Mouse (Mus musculus): ENCODE measurements around the gene Tdrd1.

Gene Tdrd1

GRCm38 (mm10) chr19:56830163-56830562 is 4.2 kb downstream of the Tdrd1 start:
- no peak for DNase-seq

GRCm38 (mm10) chr19:56835340-56835739 is 9.3 kb downstream of the Tdrd1 start:
- DNase-seq, result peak; percentile 18

- DNase-seq, result no peak
These were observed 13.1 kb downstream of the Tdrd1 start for GRCm38 (mm10) chr19:56838942-56839706.

GRCm38 (mm10) chr19:56842974-56843373 is 17.0 kb downstream of the Tdrd1 start:
- no peak for DNase-seq

GRCm38 (mm10) chr19:56852590-56852989 is 26.6 kb downstream of the Tdrd1 start:
- DNase-seq, result no peak

- no peak for DNase-seq
These were observed 30.4 kb downstream of the Tdrd1 start for GRCm38 (mm10) chr19:56856455-56856854.

- DNase-seq, result no peak
These were observed 41.7 kb downstream of the Tdrd1 start for GRCm38 (mm10) chr19:56867701-56868100.

- no peak for DNase-seq
These were observed 48.0 kb downstream of the Tdrd1 start, which contains the start of gene Vwa2 for GRCm38 (mm10) chr19:56873816-56874600. Gene Vwa2, plus strand, starts transcription at chr19:56874249.

GRCm38 (mm10) chr19:56874601-56875315 is 48.7 kb downstream of the Tdrd1 start:
- DNase-seq, result no peak

- DNase-seq, result no peak
These were observed 51.4 kb downstream of the Tdrd1 start for GRCm38 (mm10) chr19:56877364-56877763.

- DNase-seq, result no peak
These were observed 61.9 kb downstream of the Tdrd1 start for GRCm38 (mm10) chr19:56887879-56888278.

- DNase-seq, result no peak
These were observed 62.6 kb downstream of the Tdrd1 start for GRCm38 (mm10) chr19:56888654-56889053.

- no peak for DNase-seq
These were observed 65.4 kb downstream of the Tdrd1 start for GRCm38 (mm10) chr19:56891438-56891837.

- DNase-seq, result no peak
These were observed 66.6 kb downstream of the Tdrd1 start for GRCm38 (mm10) chr19:56892586-56892985.

GRCm38 (mm10) chr19:56893326-56893725 is 67.3 kb downstream of the Tdrd1 start:
- no peak for DNase-seq

GRCm38 (mm10) chr19:56897654-56898053 is 71.6 kb downstream of the Tdrd1 start:
- DNase-seq, result peak; percentile 58

- DNase-seq, result no peak
These were observed 78.1 kb downstream of the Tdrd1 start for GRCm38 (mm10) chr19:56904095-56904494.

GRCm38 (mm10) chr19:56905395-56905794 is 79.4 kb downstream of the Tdrd1 start:
- no peak for DNase-seq

GRCm38 (mm10) chr19:56907850-56908249 is 81.8 kb downstream of the Tdrd1 start:
- DNase-seq, result no peak

GRCm38 (mm10) chr19:56908472-56909270 is 82.7 kb downstream of the Tdrd1 start:
- peak; percentile 45 for DNase-seq

GRCm38 (mm10) chr19:56910561-56910960 is 84.6 kb downstream of the Tdrd1 start:
- no peak for DNase-seq

- peak; percentile 75 for DNase-seq
These were observed 87.8 kb downstream of the Tdrd1 start for GRCm38 (mm10) chr19:56913761-56914160.

GRCm38 (mm10) chr19:56914658-56915057 is 88.6 kb downstream of the Tdrd1 start:
- DNase-seq, result no peak
